Mouse (Mus musculus): ENCODE measurements around the gene Kdelr3. TPM values are rescaled to one million over a fixed set of nuclear protein-coding genes. Genes with fewer than 3 reads are reported as not detected.
A peak's percentile ranks its signal among the peaks of the same experiment; 100 is the strongest.

Kdelr3 gene
- polyA plus RNA-seq, 1 experiment: not detected

GRCm38 (mm10) chr15:79509998-79510397 lies 6.2 kb upstream of the Kdelr3 start:
- TF ChIP-seq POLR2A (IDR thresholded peaks at IDR 0.05; ENCODE audit: borderline replicate concordance, low read depth, low read length) (no peak), CTCF (IDR thresholded peaks at IDR 0.05; ENCODE audit: low read depth, low read length) (no peak)
- Histone ChIP-seq H3K27ac (ENCODE audit: insufficient read depth, low read depth, low read length) (no peak overlapping the region), H3K4me3 (ENCODE audit: insufficient read depth, low read length) (no peak overlapping the region), H3K4me1 (ENCODE audit: control insufficient read depth, insufficient read depth, low read length) (no peaks in the 10 kb centered on the region)

GRCm38 (mm10) chr15:79510425-79510824 lies 5.8 kb upstream of the Kdelr3 start:
- Histone ChIP-seq H3K4me1 (ENCODE audit: control insufficient read depth, insufficient read depth, low read length) (no peaks in the 10 kb centered on the region), H3K4me3 (ENCODE audit: insufficient read depth, low read length) (no peak overlapping the region), H3K27ac (ENCODE audit: insufficient read depth, low read depth, low read length) (no peak overlapping the region)
- TF ChIP-seq CTCF (IDR thresholded peaks at IDR 0.05; ENCODE audit: low read depth, low read length) (no peak), POLR2A (IDR thresholded peaks at IDR 0.05; ENCODE audit: borderline replicate concordance, low read depth, low read length) (no peak)

- H3K4me3 ChIP-seq (ENCODE audit: insufficient read depth, low read length): peak overlapping the region; percentile 34
- TF ChIP-seq CTCF (IDR thresholded peaks at IDR 0.05; ENCODE audit: low read depth, low read length): no peak
- TF ChIP-seq POLR2A (IDR thresholded peaks at IDR 0.05; ENCODE audit: borderline replicate concordance, low read depth, low read length): no peak
- no peaks in the 10 kb centered on the region for H3K4me1 ChIP-seq (ENCODE audit: control insufficient read depth, insufficient read depth, low read length)
- H3K27ac ChIP-seq (ENCODE audit: insufficient read depth, low read depth, low read length): no peak overlapping the region
Observed at GRCm38 (mm10) chr15:79511553-79512320, 4.5 kb upstream of the Kdelr3 start.

GRCm38 (mm10) chr15:79513940-79514339 lies 2.3 kb upstream of the Kdelr3 start:
- no peak for TF ChIP-seq CTCF (IDR thresholded peaks at IDR 0.05; ENCODE audit: low read depth, low read length)
- no peak for TF ChIP-seq POLR2A (IDR thresholded peaks at IDR 0.05; ENCODE audit: borderline replicate concordance, low read depth, low read length)
- H3K4me3 ChIP-seq (ENCODE audit: insufficient read depth, low read length): no peak overlapping the region

GRCm38 (mm10) chr15:79517710-79518109 lies 1.5 kb downstream of the Kdelr3 start:
- Histone ChIP-seq H3K27ac (ENCODE audit: insufficient read depth, low read depth, low read length) (no peak overlapping the region), H3K4me1 (ENCODE audit: control insufficient read depth, insufficient read depth, low read length) (no peaks in the 10 kb centered on the region), H3K4me3 (ENCODE audit: insufficient read depth, low read length) (no peak overlapping the region)
- no peak for TF ChIP-seq CTCF (IDR thresholded peaks at IDR 0.05; ENCODE audit: low read depth, low read length)

More at GRCm38 (mm10) chr15:79513940-79514339, 2.3 kb upstream of the Kdelr3 start:
- Histone ChIP-seq H3K27ac (ENCODE audit: insufficient read depth, low read depth, low read length) (no peak overlapping the region), H3K4me1 (ENCODE audit: control insufficient read depth, insufficient read depth, low read length) (no peaks in the 10 kb centered on the region)

GRCm38 (mm10) chr15:79518571-79518970 lies 2.4 kb downstream of the Kdelr3 start:
- no peaks in the 10 kb centered on the region for H3K4me1 ChIP-seq (ENCODE audit: control insufficient read depth, insufficient read depth, low read length)
- H3K4me3 ChIP-seq (ENCODE audit: insufficient read depth, low read length): no peak overlapping the region
- H3K27ac ChIP-seq (ENCODE audit: insufficient read depth, low read depth, low read length): no peak overlapping the region
- no peak for TF ChIP-seq CTCF (IDR thresholded peaks at IDR 0.05; ENCODE audit: low read depth, low read length)
- TF ChIP-seq POLR2A (IDR thresholded peaks at IDR 0.05; ENCODE audit: borderline replicate concordance, low read depth, low read length): no peak

- no peak for TF ChIP-seq POLR2A (IDR thresholded peaks at IDR 0.05; ENCODE audit: borderline replicate concordance, low read depth, low read length)
- no peak for TF ChIP-seq CTCF (IDR thresholded peaks at IDR 0.05; ENCODE audit: low read depth, low read length)
- Histone ChIP-seq H3K27ac (ENCODE audit: insufficient read depth, low read depth, low read length) (no peak overlapping the region), H3K4me3 (ENCODE audit: insufficient read depth, low read length) (no peak overlapping the region), H3K4me1 (ENCODE audit: control insufficient read depth, insufficient read depth, low read length) (no peaks in the 10 kb centered on the region; the same call in 1 of the 2 replicates)
Observed at GRCm38 (mm10) chr15:79519400-79520220, 3.4 kb downstream of the Kdelr3 start.

GRCm38 (mm10) chr15:79525564-79525963 lies 9.4 kb downstream of the Kdelr3 start:
- H3K27ac ChIP-seq (ENCODE audit: insufficient read depth, low read depth, low read length): no peak overlapping the region
- no peaks in the 10 kb centered on the region; the same call in 1 of the 2 replicates for H3K4me1 ChIP-seq (ENCODE audit: control insufficient read depth, insufficient read depth, low read length)
- no peak overlapping the region for H3K4me3 ChIP-seq (ENCODE audit: insufficient read depth, low read length)
- TF ChIP-seq CTCF (IDR thresholded peaks at IDR 0.05; ENCODE audit: low read depth, low read length) (no peak), POLR2A (IDR thresholded peaks at IDR 0.05; ENCODE audit: borderline replicate concordance, low read depth, low read length) (no peak)

- H3K4me3 ChIP-seq (ENCODE audit: insufficient read depth, low read length): no peak overlapping the region
- TF ChIP-seq POLR2A (IDR thresholded peaks at IDR 0.05; ENCODE audit: borderline replicate concordance, low read depth, low read length): no peak
- no peak for TF ChIP-seq CTCF (IDR thresholded peaks at IDR 0.05; ENCODE audit: low read depth, low read length)
- no peak overlapping the region for H3K27ac ChIP-seq (ENCODE audit: insufficient read depth, low read depth, low read length)
- H3K4me1 ChIP-seq (ENCODE audit: control insufficient read depth, insufficient read depth, low read length): no peaks in the 10 kb centered on the region; the same call in 1 of the 2 replicates
Observed at GRCm38 (mm10) chr15:79525979-79526768, 10.0 kb downstream of the Kdelr3 start.
